Mouse (Mus musculus) lung, adult 2 months (tissue): Measurements from ENCODE around the gene Slc25a20. TPM values are rescaled to one million over a fixed set of nuclear protein-coding genes. Genes with fewer than 3 reads are reported as not detected.

Experiments
- DNase-seq: peaks from one replicate; pipeline ENCODE4 v3.0.0; 2022
- H3K4me1 ChIP-seq: fragments of 200-500 bp; 2 replicates; pipeline ENCODE4 v1.6.1; 2011; ENCODE audit warnings: low read length; ENCODE audit not compliant: control insufficient read depth, insufficient read depth
- H3K4me3 ChIP-seq: fragments of 200-500 bp; replicated peaks from 2 replicates; pipeline ENCODE3; 2011; ENCODE audit warnings: low read depth, mild to moderate bottlenecking, control low read depth, low read length; ENCODE audit errors: extremely low read depth
- CTCF ChIP-seq: fragments of 200-500 bp; IDR thresholded peaks from 2 replicates; pipeline ENCODE4 v1.5.1; 2011; ENCODE audit warnings: mild to moderate bottlenecking, low read length, control low read depth; ENCODE audit not compliant: insufficient read depth
- POLR2A ChIP-seq: fragments of 200-500 bp; IDR thresholded peaks from 2 replicates; pipeline ENCODE4 v1.6.1; 2011; ENCODE audit warnings: low read depth, mild to moderate bottlenecking, control low read depth, low read length, borderline replicate concordance; ENCODE audit errors: extremely low read depth
- WGBS: fragments of 180-500 bp; shearing (Covaris S2); methylation state at CpG from one replicate; pipeline ENCODE4 v1.1.7; 2018; 5-methylcytosine and 5-hydroxymethylcytosine counted together
- polyA plus RNA-seq: library from polyadenylated mRNA; depleted of rRNA; stranded (reverse); fragments of >200 nt; gene quantifications from 2 replicates; pipeline ENCODE4 v1.2.3, GENCODE M21; 2012; rRNA removed

The Slc25a20 gene
- 22.3 and 24.4 TPM in 2 replicates for polyA plus RNA-seq

DNA sequence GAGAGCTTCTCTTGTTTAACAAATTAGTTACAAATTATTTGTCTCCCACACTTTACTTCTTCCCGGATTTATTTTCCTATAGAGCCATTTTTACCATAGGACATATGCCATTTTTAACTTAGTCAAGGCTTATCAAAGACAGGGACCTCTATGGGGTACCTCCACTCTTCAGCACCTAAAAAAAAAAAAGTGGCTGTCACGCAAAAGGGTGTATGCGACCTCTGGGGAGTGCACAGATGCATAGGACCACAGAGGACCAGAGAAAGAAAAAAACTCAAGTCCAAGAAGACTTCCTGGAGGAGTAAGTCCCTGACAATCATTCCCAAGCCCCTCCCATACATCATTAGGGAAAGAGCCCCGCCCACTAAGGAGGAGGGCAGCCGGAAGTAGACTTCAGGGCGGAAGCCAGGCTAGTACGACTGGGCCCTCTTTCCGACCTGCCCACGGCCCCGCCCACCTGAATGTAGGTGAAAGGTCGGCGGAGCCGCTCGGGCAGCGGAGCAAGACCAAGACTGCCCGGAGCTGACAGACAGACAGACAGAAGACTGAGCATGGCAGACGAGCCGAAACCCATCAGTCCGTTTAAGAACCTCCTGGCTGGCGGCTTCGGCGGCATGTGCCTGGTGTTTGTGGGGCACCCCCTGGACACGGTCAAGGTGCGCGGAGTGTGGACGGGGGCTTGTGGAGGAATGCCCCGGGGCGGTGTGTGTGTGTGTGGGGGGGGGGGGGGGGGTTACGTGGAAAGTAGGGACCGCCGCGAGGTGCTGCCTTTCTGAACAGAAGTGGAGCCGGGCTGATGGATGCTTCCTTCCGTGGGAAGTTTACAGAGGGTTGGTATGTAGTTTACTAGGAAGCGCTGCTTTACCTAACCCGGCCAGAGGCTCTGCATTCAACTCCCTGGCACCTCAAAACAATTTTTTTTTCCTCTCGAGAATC, at the start of gene Slc25a20:
Gene Slc25a20, plus strand, starts transcription at position 412 of the 936 bp plus-strand sequence.
- DNase-seq, result peak; percentile 87
- peaks cover 3% of the 10 kb centered on the region; the same call in 1 of the 2 replicates for H3K4me1 ChIP-seq
- TF ChIP-seq POLR2A (peak; percentile 49; the same call in 1 of the 2 replicates), CTCF (no peak)
- 3% methylated on average over 37 of the region's 37 CpGs for WGBS
- H3K4me3 ChIP-seq, result peak within 1 kb of the TSS; percentile 78

DNA sequence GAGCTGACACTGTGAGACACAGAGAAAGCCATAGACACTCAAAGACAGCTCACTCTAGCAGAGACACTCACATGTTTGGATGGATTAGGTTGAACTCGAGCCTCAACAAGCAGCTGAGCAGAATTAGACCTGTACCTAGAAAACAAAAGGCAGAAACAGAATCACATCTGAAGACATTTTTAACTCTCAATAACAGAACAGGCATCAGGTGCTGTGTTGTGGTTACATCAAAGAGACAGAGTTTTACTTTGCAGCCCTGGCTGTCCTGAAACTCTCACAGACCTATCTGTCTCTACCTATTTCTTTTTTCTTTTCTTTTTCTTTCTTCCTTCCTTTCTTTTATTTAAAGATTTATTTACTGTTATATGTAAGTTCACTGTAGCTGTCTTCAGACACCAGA, 44.6 kb upstream of the Slc25a20 start:
- no peak overlapping the region for H3K4me3 ChIP-seq
- 84% methylated on average over 1 of the region's 1 CpGs for WGBS
- TF ChIP-seq POLR2A, result no peak
- no peak for DNase-seq
- no peaks in the 10 kb centered on the region for H3K4me1 ChIP-seq

DNA sequence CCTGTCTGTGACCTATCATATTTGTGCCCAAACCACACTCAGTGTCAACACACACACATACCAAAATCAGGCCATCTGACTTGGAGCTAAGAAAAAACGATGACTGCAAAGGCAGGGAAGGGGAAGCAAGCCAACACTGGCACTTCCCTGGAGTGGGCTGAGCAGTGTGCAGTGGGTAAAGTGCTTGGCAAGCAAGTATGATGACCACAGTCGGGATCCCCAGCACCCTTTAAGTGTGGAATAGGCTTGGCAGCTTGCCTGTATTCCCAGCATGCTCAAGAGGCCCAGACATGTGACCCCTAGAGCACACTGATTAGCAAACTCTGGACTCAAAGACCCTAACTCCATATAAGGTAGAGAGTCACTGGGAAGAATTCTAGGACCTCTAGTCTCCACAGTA, 35.4 kb upstream of the Slc25a20 start:
- DNase-seq, result peak; percentile 33
- WGBS, result 27% methylated on average over 2 of the region's 2 CpGs
- Histone ChIP-seq H3K4me1 (peaks cover 5% of the 10 kb centered on the region), H3K4me3 (no peak overlapping the region)
- no peak for TF ChIP-seq CTCF
- TF ChIP-seq POLR2A, result no peak

DNA sequence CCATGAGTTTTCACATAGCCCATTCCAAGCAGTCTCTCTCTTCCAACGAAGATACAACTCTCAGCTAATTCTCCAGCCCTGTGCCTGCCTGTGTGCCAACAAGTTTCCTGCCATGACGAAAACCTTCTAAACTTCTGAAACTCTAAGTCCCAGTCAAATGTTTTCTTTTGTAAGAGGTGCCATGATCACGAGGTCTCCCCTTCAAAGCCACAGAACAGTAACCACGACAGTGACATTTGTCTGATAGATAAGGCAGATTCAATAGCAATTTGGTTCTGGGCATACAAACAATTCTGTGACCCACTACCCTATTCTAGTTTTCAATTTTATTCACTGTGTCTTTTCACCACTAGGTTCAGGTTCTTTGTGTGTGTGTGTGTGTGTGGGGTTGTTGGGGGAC, 33.7 kb upstream of the Slc25a20 start:
- no peak overlapping the region for H3K4me3 ChIP-seq
- WGBS, result 56% methylated on average over 4 of the region's 4 CpGs
- H3K4me1 ChIP-seq, result peaks cover 5% of the 10 kb centered on the region
- TF ChIP-seq CTCF (no peak), POLR2A (no peak)
- DNase-seq, result no peak

DNA sequence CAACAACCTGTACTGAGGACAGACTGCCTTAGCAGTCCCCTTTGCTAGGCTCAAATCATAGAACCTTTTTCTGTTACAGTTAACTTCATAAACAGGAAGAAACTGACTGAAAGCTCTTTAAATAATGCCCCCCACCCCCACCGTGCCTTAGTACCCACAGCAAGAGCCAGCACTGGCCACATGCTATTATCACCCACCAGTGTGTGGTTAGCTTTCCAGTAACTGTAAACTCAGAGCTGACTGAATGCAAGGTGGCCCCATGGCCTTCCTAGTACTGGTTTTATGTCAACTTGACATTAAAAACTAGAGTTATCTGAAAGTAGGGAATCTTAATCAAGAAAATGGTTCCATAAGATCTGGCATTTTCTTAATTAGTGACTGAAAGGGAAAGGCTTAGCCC, 31.2 kb upstream of the Slc25a20 start:
- no peak overlapping the region for H3K4me3 ChIP-seq
- TF ChIP-seq POLR2A, result no peak
- no peak for TF ChIP-seq CTCF
- peaks cover 5% of the 10 kb centered on the region for H3K4me1 ChIP-seq
- 50% methylated on average over 1 of the region's 1 CpGs for WGBS
- DNase-seq, result no peak

DNA sequence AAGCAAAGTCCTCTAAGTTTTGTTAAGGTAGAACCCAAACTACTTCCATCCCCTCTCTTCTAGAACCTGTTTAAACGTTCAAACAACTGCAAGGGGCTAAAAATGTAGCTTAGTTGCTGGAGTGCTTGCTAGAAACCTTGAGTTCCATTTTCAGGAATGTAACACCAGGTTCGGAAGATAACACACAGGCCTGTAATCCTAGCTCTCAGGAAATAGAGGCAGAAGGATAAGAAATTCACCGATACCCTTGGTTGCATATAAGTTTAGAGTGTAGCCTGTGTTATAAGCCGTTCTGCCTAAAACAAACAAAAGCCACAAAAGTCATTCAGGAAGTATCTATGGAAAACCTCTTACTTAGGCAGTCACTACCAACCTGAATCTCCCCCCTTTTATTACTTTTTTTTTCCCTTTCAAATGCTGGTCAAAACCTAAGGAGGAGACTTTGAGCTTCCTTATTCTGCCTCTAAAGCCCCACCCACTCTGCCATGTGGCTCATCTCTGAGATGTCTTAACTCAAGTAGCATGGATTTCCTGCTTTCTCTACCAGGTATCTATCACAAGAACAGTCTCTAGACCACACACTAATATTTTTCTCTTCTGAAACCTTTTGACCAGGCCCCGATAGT, 30.1 kb upstream of the Slc25a20 start:
- TF ChIP-seq CTCF (no peak), POLR2A (no peak)
- Histone ChIP-seq H3K4me1 (peaks cover 3% of the 10 kb centered on the region; the same call in 1 of the 2 replicates), H3K4me3 (no peak overlapping the region)
- no peak for DNase-seq
- WGBS, result 74% methylated on average over 5 of the region's 5 CpGs

DNA sequence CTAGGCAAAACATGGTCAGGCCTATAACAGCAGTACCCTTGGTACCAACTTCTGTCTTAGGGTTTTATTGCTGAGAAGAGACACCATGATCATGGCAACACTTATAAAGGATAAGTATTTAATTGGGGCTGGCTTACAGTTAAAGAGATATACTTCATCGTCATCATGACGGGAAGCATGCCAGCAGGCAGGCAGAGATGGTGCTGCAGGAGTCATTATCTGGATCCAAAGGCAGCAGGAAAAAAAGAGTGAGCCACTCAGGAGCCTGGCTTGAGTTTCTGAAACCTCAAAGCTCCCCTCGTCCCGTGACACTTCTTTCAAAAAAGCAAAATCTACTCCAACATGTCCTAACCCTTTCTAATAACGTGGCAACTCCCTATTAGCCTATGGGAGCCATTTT, 29.5 kb upstream of the Slc25a20 start:
- Histone ChIP-seq H3K4me1 (peaks cover 3% of the 10 kb centered on the region; the same call in 1 of the 2 replicates), H3K4me3 (no peak overlapping the region)
- 68% methylated on average over 5 of the region's 5 CpGs for WGBS
- TF ChIP-seq CTCF, result no peak
- TF ChIP-seq POLR2A, result no peak
- no peak for DNase-seq

DNA sequence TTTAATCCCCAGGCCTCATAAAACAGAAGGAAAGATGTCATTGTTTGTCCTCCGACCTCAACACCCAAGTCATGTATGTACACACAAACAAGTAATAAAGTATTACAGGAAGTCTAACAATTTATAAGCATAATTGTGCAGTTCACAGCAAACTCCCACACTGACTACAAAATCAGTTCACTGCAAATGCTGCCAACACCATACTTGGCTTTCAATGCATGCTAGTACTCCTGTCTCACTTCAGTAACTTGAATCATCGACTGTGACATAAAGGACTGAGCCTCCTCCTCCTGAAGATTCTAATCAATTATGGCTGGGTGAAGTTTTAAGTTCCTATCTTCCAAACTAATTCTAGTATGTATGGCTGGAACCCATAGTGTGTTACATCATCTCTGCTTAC, 28.0 kb upstream of the Slc25a20 start:
- 53% methylated on average over 2 of the region's 2 CpGs for WGBS
- Histone ChIP-seq H3K4me1 (no peaks in the 10 kb centered on the region), H3K4me3 (no peak overlapping the region)
- no peak for TF ChIP-seq CTCF
- no peak for TF ChIP-seq POLR2A
- no peak for DNase-seq

DNA sequence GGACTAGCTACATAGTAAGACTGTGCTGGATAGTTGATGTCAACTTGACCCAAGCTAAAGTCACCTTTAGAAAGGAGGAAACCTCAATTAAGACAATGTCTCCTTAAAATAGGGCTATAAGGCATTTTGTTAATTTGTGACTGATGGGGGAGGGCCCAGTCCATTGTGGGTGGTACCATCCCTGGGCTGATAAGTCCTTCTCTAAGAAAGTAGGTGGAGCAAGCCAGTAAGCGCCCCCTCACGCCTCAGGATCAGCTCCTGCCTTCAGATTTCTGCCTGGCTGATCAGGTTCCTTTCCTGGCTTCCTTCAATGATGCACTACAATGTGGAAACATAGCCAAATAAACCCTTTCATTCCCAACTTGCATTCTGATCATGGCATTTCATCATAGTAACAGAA, 26.5 kb upstream of the Slc25a20 start:
- TF ChIP-seq POLR2A (no peak), CTCF (no peak)
- WGBS, result 77% methylated on average over 2 of the region's 2 CpGs
- no peak for DNase-seq
- Histone ChIP-seq H3K4me1 (no peaks in the 10 kb centered on the region), H3K4me3 (no peak overlapping the region)
